Mouse (Mus musculus) gastrocnemius, adult 8-10 months (tissue): ENCODE measurements around the gene Tbxas1. TPM values are rescaled to one million over a fixed set of nuclear protein-coding genes. Genes with fewer than 3 reads are reported as not detected.

Experiments
- DNase-seq, 2 experiments: peaks; one replicate each; pipeline ENCODE4 v3.0.0; 2022; ENCODE audit warnings: low spot score in 2 of 2
- total RNA-seq, 4 experiments: library from RNA; stranded (reverse); gene quantifications; 2 replicates each; pipeline ENCODE4 v1.2.4; 2022

Gene Tbxas1
- total RNA-seq, 4 experiments from 2014 or later: 0.51 to 0.80 (median 0.56) TPM

DNA sequence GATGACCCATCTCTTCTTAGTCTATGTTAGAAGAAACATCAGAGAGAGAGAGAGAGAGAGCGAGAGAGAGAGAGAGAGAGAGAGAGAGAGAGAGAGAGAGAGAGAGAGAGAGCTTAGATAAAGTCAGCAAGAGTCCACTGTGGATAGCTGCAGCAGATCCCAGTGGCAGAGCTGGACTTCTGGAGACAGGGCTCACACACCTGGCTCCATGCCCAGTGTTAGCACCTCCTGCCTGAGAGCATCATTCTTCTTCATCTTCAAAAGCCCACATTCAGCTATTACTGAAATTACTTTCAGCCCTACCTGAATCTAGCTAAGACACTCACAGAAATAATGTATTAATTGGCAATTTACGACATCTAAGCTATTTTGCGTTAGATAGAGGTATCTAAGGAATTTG, 85.2 kb downstream of the Tbxas1 start:
- DNase-seq: no peak

DNA sequence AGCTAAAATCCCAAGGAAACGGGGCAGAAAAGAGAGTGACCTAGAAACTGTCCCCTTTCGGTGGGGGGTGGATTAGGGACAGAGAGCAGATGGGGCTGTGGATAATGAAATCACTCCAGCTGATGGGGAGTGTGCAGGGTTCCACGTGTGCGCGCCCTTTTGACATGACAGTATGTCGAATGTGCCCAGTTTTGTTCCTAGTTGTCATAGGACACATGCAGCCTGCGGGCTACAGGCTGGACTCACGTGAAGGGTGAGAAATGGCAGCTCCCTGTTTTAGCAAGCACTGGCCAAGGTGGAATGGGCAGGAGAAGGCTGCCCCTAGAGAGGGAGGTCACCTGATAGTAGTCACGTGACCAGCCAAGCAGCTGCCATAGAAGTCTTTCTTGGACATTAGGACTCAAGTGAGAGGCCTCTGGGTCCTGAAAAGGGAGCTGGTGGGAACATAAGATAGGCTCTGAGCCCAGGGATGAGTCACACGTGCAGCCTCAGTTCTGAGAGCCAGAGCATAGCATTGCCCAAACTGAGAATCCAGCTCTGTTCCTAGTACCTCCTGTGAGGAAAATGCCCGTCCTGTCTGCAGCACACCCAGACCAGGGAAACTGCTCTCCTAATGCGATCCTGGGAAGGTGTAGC, 85.7 kb downstream of the Tbxas1 start:
- DNase-seq: no peak

DNA sequence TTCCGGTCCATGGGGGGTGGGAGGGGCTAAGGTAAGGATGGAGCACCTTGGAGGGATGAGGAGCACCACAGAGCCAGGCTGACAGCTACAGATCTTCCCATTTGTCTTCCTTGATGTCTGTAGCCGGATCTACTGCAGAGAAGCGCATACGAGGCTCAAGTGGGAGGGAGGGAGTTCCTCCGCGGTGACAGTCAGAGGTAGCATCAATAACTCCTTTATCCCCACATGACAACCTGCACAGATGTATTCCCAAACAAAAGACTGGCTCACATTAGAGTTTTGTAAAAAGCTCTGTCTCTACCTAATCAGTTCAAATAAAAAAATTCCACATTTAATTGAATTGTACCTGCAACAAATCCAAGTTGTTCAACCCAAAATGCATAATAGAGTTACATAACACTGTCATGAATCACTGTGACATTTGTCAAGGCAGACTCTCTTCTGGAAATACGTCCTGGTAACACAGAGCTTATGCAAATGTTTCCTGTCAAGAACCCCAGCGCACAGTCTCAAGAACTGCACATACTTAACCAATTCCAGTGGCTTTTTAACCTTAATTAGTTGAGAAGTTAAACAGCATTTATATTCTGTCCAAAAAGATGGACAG, 86.3 kb downstream of the Tbxas1 start:
- no peak for DNase-seq

DNA sequence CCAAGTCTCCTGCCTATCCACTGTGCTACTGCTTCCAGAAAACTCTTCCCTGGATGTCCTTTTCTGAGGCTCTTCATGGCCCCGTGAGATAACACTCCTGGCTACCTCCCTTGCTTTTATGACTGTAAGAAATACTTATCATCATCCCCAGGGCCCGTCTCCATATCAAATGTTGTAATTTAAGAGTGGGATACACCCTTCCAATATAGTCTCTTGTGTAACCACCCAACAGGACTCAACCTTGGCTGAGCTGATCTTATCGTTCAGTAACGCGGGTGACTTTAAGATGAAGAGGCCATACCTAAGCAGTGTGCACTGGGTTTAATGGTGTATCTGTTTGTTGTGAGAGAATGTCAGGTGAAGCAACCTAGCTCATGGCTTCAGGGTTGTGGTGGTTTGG, 91.6 kb downstream of the Tbxas1 start:
- DNase-seq: no peak

DNA sequence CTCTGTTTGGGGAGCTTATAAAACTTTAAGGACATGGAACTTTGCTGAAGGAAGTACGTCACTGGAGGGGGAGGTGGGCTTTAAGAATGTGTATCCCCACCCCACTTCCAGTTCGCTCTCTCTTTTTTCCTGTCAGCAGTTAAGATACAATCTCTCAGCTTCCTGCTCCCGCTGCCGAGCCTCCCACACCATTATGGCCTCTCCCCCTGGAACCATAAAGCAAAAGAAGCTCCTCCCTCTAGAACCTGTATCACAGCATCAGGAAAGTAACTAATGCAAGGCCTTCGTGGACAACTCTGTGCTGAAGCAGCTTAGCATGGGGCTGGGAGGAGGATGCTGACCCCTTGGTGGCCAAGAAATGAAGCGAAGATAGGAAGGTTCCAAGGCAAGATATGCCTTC, 92.1 kb downstream of the Tbxas1 start:
- DNase-seq: no peak

DNA sequence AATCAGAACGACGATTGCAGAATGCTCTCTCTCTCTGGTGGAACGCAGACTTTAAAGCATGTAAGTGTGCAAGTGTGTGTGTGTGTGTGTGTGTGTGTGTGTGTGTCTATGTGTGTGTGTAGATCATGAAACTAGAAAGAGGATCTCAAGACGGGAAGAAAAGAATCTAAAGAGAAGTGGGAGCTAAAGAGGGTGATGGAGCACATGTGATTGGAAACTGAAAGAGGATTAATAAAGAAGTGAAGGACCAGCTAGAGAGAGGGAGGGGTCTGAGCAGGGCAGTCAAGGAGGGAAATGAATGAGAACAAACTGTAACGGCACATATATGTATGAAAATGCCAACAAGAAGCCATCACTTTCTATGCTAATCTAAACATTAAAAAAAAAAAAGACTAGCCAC, 92.8 kb downstream of the Tbxas1 start:
- DNase-seq: no peak

DNA sequence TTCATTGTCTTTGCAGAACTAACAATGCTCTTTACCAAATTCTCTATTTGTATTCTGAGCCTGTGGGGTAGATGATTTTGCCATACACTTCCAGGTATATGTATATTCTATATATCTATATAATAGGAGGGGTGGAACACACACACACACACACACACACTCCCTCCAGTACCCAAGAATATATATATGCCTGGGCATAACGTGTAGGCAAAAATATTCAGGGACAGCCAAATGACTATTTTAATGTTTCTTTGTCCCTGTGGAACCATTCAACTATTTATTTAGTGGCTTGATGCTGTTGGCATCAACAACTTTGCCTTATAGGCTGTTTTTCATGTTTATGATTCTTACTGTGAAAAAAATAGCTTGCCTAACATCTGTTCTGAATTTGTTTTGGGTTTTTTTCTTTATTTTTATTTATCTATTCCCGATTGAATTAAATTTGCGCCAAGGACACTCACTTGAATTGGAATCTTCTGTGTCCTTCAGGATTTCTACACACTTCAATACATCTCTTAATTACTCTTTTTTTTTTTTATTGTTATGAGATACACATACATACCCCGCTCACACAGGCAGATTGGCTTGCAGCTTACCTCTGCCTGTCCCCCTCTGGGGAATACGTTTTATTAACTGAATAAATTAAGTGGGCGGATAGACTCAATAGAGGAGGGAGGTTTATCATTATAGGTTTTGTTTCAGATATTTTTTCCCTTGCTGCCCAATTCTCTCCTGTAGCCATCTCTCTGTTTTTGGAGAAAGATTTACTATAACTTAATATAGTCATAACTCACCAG, 94.9 kb downstream of the Tbxas1 start:
- no peak for DNase-seq

DNA sequence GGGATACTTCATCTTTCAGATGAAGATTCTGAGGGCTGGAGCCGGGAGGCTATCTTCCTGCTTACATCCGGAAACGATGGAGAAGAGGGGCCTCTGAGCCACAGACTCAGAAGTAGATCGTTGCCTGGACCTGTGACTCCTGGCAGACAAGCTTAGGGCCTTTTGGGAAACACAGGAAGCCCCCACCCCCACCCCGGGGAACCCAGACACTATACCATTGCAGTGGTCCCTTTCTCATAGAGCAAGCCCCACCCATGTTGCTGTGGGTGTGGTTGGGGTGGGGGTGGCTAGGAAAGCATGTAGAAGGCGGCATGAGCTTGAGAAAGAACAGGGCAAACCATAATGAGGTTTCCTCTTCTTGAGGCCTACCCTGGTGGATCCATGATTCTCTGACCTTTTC, 95.6 kb downstream of the Tbxas1 start:
- no peak for DNase-seq

DNA sequence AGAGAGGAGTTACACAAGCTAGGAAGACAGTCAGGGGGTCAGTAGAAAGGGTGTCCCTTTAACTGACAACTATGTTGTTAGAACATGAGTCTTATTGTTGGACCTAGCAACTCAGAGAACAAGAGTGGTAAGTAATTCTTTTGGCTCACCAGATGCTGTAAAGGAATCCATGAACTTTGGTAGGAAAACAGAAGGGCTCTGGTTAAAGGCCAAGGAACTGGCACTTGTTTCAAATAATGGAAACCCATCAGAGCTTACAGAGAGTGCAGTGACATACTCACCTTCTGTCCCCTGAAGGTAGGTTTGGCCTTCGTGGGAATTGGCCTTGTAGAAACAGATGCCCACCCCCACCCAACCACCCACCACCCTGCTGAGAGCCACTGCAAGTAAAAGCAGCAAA, 97.6 kb downstream of the Tbxas1 start:
- DNase-seq: no peak

DNA sequence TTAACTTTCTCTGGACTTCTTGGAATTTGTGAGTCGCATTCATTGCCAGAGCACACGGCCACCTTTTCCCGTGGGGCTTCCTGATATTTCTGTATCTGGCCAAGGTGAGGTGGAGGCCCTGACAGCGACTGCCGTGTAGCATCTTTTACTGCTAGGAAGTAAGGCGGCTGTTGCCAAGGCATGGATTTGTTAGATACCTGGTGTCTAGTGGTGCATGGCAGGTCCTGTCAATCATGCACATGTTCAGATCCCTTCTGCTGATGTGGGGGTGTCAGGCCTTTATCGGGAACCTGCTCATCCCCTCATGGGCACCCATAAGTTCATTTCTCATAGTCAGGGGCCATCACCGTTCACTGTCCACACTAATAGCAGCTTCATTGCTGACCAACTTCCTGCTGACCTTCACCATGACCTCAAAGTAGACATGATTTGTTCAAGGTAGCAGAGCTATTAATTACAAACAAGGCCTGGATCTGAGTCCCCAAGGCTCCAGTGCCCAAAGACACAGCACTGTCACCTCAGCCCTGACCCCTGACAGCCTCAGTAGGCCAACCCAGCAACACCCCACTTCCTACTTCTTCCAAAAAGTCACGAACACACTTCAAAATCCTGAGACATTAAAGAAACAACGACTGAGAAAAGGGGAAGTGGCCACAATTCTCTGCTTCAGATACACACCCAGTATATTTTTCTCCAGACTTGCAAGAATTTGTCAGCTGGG, 98.4 kb downstream of the Tbxas1 start:
- DNase-seq: no peak

DNA sequence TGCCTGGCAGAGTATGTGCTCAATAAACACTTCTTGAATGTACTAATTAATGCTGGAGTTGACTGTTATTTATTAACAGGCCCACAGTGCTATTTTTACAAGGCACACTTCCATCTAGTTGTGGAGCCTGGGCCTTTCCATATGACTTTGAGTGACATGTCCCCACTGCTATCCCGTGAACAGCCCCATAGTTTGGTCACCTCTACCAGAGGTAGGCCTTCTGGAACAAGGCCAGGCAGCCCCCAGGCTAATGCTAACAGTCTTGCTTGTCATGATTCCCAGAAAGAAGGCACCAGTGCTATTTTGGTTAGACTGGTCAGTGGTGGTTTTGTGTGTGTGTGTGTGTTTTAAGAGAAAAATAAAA, 98.9 kb downstream of the Tbxas1 start:
- DNase-seq: no peak

DNA sequence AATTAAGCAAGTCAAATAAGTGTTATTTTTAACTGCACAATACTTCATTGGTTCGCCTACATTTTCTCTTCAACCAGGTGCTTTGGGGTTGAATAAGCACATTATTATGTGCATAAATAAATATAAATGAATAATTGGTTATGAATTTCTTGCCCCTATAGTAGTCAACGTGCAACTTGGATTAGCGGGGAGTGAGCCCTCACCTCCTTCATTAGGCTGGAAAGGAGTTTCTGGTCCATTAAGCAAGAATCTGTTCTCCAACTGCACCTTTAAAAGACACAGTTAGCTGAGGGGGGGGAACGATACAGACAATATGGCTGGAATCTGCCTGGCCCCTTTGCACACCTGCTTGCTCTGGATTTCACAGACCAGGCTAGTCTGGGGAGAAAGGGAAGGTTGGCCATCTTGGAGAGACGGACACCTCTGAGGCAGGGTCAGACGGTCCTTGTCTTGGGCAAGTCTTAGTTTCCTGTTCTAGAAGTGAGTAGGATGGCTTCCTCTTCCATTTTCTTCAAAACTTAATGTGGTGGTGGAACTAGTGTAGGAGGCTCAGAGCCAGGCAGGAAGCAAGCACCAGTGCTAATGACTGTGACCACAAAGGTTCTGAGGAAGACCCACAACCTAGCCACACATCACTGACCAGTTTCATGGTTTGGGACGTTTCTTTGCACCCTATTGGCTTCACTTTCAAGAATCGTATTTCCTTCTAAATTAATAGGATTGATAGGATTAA, 99.5 kb downstream of the Tbxas1 start:
- DNase-seq: no peak

DNA sequence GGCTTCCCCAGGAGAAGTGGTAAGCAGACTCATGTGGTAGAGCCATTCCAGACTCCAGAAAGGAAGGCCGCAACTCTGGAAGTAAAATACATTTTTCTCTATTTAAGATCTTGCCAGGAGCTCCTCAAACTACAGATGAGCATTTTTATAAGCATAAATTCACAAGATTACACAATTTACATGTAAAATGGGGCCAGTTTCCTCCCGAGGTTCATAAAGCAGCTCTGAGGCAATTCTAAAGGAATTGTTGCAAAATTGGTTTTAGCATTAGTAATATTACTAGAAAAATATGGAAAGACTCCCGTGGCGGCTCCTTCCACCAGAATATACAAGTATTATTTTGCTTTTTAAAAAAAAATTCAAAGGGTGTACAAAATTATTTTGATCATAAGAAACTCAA, 100.7 kb downstream of the Tbxas1 start:
- no peak for DNase-seq

DNA sequence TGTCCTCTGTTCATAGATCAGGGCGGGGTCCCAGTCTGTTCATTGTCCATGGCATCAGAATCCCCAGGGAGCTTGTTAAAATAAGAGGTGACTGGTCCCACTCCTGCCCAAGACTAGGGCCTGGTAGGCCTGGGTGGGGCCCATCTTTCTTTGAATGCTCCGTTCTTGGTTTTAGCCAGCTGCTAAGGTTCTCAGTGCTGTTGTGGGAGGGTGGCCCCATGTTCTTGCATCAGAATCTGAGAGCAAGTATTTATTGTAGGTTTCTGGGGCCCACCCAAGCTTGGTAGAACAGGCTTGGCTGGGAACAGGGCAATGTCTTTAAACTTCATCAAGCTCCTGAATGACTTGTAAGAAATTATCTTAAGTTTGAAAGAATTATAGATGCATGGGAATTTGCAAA, 101.2 kb downstream of the Tbxas1 start:
- no peak for DNase-seq

DNA sequence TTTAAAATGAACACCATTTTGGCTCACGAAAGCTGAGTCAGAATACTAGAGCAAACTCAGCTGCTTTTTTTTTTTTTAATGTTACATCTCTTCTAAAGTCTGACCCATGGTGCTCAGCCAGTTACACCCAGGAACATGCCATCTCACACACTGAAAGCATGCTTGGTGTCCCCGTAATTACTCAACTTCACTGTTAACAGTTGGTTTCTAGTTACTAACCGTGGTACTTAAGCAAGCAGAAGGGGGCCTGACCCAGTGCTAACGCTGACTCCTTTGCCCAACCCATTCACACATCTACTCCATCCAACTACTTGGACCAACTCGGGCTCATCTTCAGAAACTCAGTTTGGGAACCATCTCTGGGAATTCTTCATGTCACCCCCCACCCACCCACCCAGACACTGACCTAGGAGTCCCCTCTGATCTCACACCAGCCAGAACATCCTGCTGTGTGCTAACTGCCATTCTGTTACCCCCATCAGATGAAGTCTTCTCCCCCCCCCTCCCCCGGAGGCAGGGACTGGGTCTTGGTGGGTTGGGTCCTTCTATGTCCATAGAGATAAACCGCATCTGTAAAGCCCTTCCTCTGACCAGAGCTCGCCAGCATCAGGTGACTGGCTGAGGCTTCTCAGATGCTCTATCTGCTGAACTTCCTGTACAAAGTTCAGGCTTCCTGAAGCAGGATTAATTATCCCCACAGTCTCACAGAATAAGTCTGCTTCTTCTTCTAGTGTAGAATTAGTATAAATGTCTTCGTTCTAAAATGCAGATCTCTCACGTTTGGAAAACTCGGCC, 105.9 kb downstream of the Tbxas1 start:
- DNase-seq: no peak

DNA sequence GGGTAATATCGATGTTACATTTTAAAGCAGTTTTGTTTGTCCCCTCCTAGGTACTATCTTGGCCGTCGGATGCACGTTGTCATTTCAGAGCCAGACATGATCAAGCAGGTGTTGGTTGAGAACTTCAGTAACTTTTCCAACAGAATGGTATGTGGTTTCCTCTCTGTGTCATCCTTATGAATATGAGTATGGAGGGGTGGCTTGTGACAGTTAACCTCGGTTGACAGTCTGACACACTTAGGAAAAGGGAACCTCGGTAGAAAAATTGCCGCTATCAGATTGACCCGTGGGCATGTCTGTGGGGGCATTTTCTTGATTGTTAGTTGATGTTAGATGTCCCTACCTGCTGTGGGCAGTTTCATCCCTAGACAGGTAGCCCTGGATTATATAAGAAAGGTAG, 106.9 kb downstream of the Tbxas1 start:
- DNase-seq: no peak

DNA sequence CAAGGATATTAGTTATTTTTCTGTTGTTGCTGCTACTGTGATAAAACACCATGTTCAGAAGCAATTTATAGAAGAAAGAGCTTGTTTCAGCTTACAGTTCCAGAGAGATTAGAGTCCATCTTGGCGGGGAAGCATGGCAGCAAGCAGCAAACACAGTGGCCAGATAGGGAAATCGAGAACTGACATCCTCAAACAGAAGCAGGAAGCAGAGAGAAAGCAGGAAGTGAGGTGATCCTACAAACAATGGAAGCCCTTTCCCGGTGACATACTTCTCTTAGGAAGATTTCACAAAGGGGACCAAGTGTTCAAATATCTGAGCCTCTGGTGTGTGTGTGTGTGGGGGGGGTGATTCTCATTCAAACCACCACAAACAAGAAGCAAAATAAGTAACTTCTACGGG, 107.5 kb downstream of the Tbxas1 start:
- DNase-seq: no peak

DNA sequence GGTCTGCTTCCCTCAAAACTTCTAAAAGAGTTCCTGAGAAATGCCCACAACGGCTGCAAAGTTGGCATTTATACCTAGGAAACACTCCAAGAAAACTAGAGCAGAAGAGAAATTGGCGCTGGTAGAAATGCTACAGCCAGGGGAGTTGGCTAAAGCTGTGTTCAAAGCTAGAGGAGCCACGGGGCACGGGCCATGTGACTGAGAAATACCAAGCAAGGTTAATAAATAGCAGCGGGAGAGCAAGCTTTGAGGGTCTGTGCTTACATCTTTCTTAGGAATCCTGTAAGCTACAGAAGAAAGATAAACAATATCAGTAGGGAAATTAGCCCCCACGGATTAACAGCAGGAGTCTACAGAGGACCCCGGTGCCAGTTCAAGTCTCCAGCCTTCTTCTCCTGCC, 107.9 kb downstream of the Tbxas1 start:
- no peak for DNase-seq

DNA sequence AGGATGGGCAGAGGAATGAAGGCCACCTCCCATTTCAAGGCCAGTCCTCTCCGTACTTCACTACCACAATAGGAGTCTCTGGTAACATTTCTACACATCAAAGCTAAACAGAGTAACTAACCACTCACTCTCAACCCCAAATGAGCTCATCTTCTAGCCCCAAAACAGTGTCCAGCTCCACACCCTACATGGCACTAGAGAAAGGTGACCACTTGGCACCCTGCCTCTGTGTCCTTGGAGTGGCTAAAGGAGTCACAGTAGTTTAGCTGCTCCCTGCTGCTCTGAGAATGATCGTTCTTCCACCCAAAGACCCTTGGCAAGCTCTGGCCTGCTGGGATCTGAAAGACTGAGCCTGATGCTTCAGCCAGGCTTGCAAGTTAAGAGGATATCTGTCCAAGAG, 109.4 kb downstream of the Tbxas1 start:
- no peak for DNase-seq

DNA sequence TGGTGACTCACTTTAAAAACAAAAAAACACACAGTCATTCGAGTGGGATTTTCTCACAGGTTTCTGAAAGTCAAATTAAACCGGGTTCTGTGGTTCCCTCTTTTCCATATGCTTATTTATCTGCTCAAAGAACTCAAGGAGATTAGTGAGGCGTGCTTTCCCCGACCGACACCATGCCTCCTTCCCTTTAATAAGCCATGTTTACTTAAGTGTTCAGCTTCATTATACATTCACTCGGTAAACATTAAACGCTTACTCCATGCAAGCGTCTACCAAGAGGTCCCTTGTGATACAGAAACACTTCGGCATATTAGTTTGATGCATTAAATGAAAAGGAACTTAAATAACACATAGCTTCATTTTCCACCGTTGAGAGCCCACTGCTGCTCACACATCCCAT, 111.4 kb downstream of the Tbxas1 start:
- no peak for DNase-seq

DNA sequence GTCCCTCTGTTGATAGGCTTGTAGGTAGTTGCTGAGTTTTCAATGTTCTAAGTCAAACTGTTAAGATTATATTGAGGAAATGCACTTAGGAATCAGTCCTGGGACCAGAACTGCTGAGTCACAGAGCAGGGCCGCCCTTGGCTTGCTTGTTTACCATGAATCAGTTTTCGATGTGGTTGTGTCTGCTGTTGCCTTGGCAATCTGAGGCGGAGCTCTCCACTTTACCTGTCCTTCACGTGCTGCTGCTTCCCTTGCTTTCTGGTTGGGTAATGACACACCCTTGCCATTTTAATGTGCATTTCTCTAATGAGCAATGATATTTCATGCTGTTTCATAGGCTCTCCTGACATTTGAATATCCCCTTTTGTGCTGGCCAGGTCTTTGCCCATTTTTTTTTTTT, 116.8 kb downstream of the Tbxas1 start:
- no peak for DNase-seq
